Mouse (Mus musculus) left cerebral cortex, adult 2 months (tissue): ENCODE results near the gene Gm44965. TPM values are rescaled to one million over a fixed set of nuclear protein-coding genes. Genes with fewer than 3 reads are reported as not detected.

ENCODE experiments used
- DNase-seq, 2 experiments: peaks; one replicate each; pipeline ENCODE4 v3.0.0; 2021 to 2022; ENCODE audit warnings: low spot score in 2 of 2, mixed read lengths in 1 of 2; ENCODE audit errors: extremely low spot score in 1 of 2
- H3K27ac ChIP-seq: fragments of 200-600 bp; 2 replicates; pipeline ENCODE4 v1.8.1; 2022
- H3K4me3 ChIP-seq: fragments of 200-600 bp; 2 replicates; pipeline ENCODE4 v1.8.1; 2022
- CTCF ChIP-seq: fragments of 200-600 bp; IDR thresholded peaks from 2 replicates; pipeline ENCODE4 v1.8.1; 2022; ENCODE audit warnings: antibody characterized with exemption, mild to moderate bottlenecking, moderate library complexity
- intact Hi-C: fragments of 180-260 bp; cut with DNase I; formaldehyde crosslinking; loops from one replicate; pipeline ENCODE4 v1.15.1; 2025
- total RNA-seq, 2 experiments: library from RNA; stranded (reverse); gene quantifications; 2 replicates each; pipeline ENCODE4 v1.2.3; 2021

The Gm44965 gene
- total RNA-seq, 2 experiments from 2014 or later, result not detected

GRCm38 (mm10) chr6:48582037-48582436 lies 11.7 kb upstream of the Gm44965 start:
- TF ChIP-seq CTCF, result peak; percentile 95
- intact Hi-C loops, result loop anchor here (2.0 kb wide), 1 partner anchor 61 kb away; no protein-coding TSS in a partner anchor
- DNase-seq, result no peak

GRCm38 (mm10) chr6:48589194-48589750 lies 4.5 kb upstream of the Gm44965 start, which contains the start of gene Gm45021:
Gene Gm45021 (plus strand): TSS chr6:48589610.
- H3K4me3 ChIP-seq, result no peak within 1 kb of the TSS
- no peak for DNase-seq
- 0 out of 2 replicates have a peak within 1 kb of the TSS, but pooled peaks have one; percentile 17 for H3K27ac ChIP-seq
- no peak for TF ChIP-seq CTCF
- intact Hi-C loops, result no loop called here

More at GRCm38 (mm10) chr6:48582037-48582436, 11.7 kb upstream of the Gm44965 start:
- no peak overlapping the region for H3K4me3 ChIP-seq
- H3K27ac ChIP-seq, result no peak overlapping the region

- intact Hi-C loops, result no loop called here
- no peak for TF ChIP-seq CTCF
- Histone ChIP-seq H3K4me3 (no peak overlapping the region), H3K27ac (no peak overlapping the region)
- DNase-seq, result no peak
Measured at GRCm38 (mm10) chr6:48591221-48591845, 2.4 kb upstream of the Gm44965 start.

GRCm38 (mm10) chr6:48591871-48592270 lies 1.9 kb upstream of the Gm44965 start:
- intact Hi-C loops, result no loop called here
- H3K4me3 ChIP-seq, result no peak overlapping the region
- no peak for DNase-seq
- TF ChIP-seq CTCF, result no peak
- no peak overlapping the region for H3K27ac ChIP-seq

GRCm38 (mm10) chr6:48594043-48594738 lies 450 bp downstream of the Gm44965 start:
- TF ChIP-seq CTCF, result no peak
- intact Hi-C loops, result loop anchor here (2.0 kb wide), 2 partner anchors 39 kb away; partner anchors contain the start of gene Lrrc61
- H3K4me3 ChIP-seq, result peak overlapping the region; percentile 75
- DNase-seq, result no peak
- H3K27ac ChIP-seq, result peak overlapping the region; percentile 97

GRCm38 (mm10) chr6:48595278-48595677 lies 1.5 kb downstream of the Gm44965 start:
- Histone ChIP-seq H3K4me3 (peak overlapping the region; percentile 75), H3K27ac (peak overlapping the region; percentile 97)
- no peak for TF ChIP-seq CTCF
- no peak for DNase-seq
- intact Hi-C loops, result loop anchor here (2.0 kb wide), 2 partner anchors 38 to 40 kb away; partner anchors contain the start of gene Lrrc61

GRCm38 (mm10) chr6:48596545-48597232 lies 2.9 kb downstream of the Gm44965 start:
- no peak overlapping the region for H3K27ac ChIP-seq
- TF ChIP-seq CTCF, result no peak

GRCm38 (mm10) chr6:48597233-48597625 lies 3.5 kb downstream of the Gm44965 start:
- intact Hi-C loops, result no loop called here
- no peak for TF ChIP-seq CTCF
- no peak for DNase-seq
- no peak overlapping the region for H3K27ac ChIP-seq
- no peak overlapping the region for H3K4me3 ChIP-seq

More at GRCm38 (mm10) chr6:48596545-48597232, 2.9 kb downstream of the Gm44965 start:
- DNase-seq, result no peak
- no peak overlapping the region for H3K4me3 ChIP-seq
- intact Hi-C loops, result no loop called here

GRCm38 (mm10) chr6:48600594-48600993 lies 6.9 kb downstream of the Gm44965 start:
- peak overlapping the region; percentile 93 for H3K27ac ChIP-seq

GRCm38 (mm10) chr6:48601271-48602079 lies 7.7 kb downstream of the Gm44965 start, which contains the start of gene Zfp775:
Gene Zfp775 (plus strand): TSS chr6:48602063.
- intact Hi-C loops, result no loop called here
- TF ChIP-seq CTCF, result no peak; the same call in 1 of the 2 replicates
- Histone ChIP-seq H3K4me3 (peak within 1 kb of the TSS; percentile 99), H3K27ac (peak within 1 kb of the TSS; percentile 93)
- DNase-seq, result peak; percentile 92 to 96

More at GRCm38 (mm10) chr6:48600594-48600993, 6.9 kb downstream of the Gm44965 start:
- TF ChIP-seq CTCF, result no peak
- DNase-seq, result no peak
- no peak overlapping the region for H3K4me3 ChIP-seq
- intact Hi-C loops, result no loop called here
